Mouse (Mus musculus) MEL (cell line): Measurements from ENCODE around the gene Rasip1. TPM values are rescaled to one million over a fixed set of nuclear protein-coding genes. Genes with fewer than 3 reads are reported as not detected.
A peak's percentile ranks its signal among the peaks of the same experiment; 100 is the strongest.

Source experiments
- DNase-seq: peaks from one replicate; pipeline ENCODE4 v3.0.0; 2011; ENCODE audit warnings: low read depth, low spot score
- H3K27ac ChIP-seq: 2 replicates; pipeline ENCODE4 v1.5.1; 2012; ENCODE audit warnings: low read depth, mild to moderate bottlenecking, control low read depth, low read length, moderate library complexity; ENCODE audit not compliant: control insufficient read depth
- H3K27me3 ChIP-seq, 2 experiments: fragments of 150-350 bp in 1 of 2; sonication (generic) in 1 of 2; 2 replicates each; pipeline ENCODE4 v1.6.1; 2012; ENCODE audit warnings: low read length in 2 of 2, mild to moderate bottlenecking in 2 of 2, improper control_type of control experiment in 1 of 2, moderate library complexity in 1 of 2; ENCODE audit not compliant: insufficient read depth in 2 of 2, control insufficient read depth in 1 of 2
- H3K36me3 ChIP-seq, 2 experiments: 2 replicates each; pipeline ENCODE4 v1.6.1; 2012 to 2014; ENCODE audit warnings: low read length in 2 of 2, improper control_type of control experiment in 1 of 2, inconsistent platforms in 1 of 2, mild to moderate bottlenecking in 1 of 2; ENCODE audit not compliant: insufficient read depth in 2 of 2, control insufficient read depth in 1 of 2
- H3K4me1 ChIP-seq, 2 experiments: fragments of 150-350 bp in 1 of 2; sonication (generic) in 1 of 2; 2 replicates each; pipeline ENCODE4 v1.6.1; 2012; ENCODE audit warnings: low read length in 2 of 2, improper control_type of control experiment in 1 of 2, mild to moderate bottlenecking in 1 of 2; ENCODE audit not compliant: insufficient read depth in 2 of 2, control insufficient read depth in 1 of 2
- H3K4me3 ChIP-seq, 2 experiments: fragments of 150-350 bp in 1 of 2; sonication (generic) in 1 of 2; 2 replicates each; pipeline ENCODE4 v1.5.1; 2012; ENCODE audit warnings: low read depth in 2 of 2, low read length in 2 of 2, mild to moderate bottlenecking in 2 of 2, moderate library complexity in 2 of 2, control low read depth in 1 of 2, improper control_type of control experiment in 1 of 2; ENCODE audit not compliant: control insufficient read depth in 1 of 2, insufficient read depth in 1 of 2
- H3K79me2 ChIP-seq: 2 replicates; pipeline ENCODE4 v1.6.1; 2012; ENCODE audit warnings: mild to moderate bottlenecking, low read length, moderate library complexity; ENCODE audit not compliant: control insufficient read depth, poor library complexity, insufficient read depth
- H3K9ac ChIP-seq: 2 replicates; pipeline ENCODE4 v1.6.1; 2012; ENCODE audit warnings: low read depth, mild to moderate bottlenecking, control low read depth, low read length, moderate library complexity; ENCODE audit not compliant: control insufficient read depth, poor library complexity, severe bottlenecking
- H3K9me3 ChIP-seq: fragments of 150-350 bp; sonication (generic); replicated peaks from 2 replicates; pipeline ENCODE4 v1.6.1; 2012; ENCODE audit warnings: mild to moderate bottlenecking, low read length, improper control_type of control experiment, moderate library complexity; ENCODE audit not compliant: insufficient read depth
- BHLHE40 ChIP-seq: IDR thresholded peaks from 2 replicates; pipeline ENCODE4 v1.6.1; 2012; ENCODE audit warnings: low read depth, mild to moderate bottlenecking, inconsistent platforms, low read length, improper control_type of control experiment, borderline replicate concordance
- CHD1 ChIP-seq: IDR thresholded peaks from 2 replicates; pipeline ENCODE4 v1.6.1; 2012; ENCODE audit warnings: low read depth, mild to moderate bottlenecking, inconsistent platforms, low read length, improper control_type of control experiment
- CHD2 ChIP-seq: IDR thresholded peaks from 2 replicates; pipeline ENCODE4 v1.6.1; 2011; ENCODE audit warnings: low read length, improper control_type of control experiment
- CTCF ChIP-seq, 3 experiments: IDR thresholded peaks in 2 of 3; conservative IDR thresholded peaks in 1 of 3; 2 replicates each; pipeline ENCODE4 v1.5.1; 2011 to 2012; ENCODE audit warnings: low read length in 3 of 3, low read depth in 2 of 3, mild to moderate bottlenecking in 2 of 3, improper control_type of control experiment in 1 of 3, inconsistent platforms in 1 of 3, mixed read lengths in 1 of 3, moderate library complexity in 1 of 3; ENCODE audit not compliant: control insufficient read depth in 1 of 3, insufficient read depth in 1 of 3, poor library complexity in 1 of 3, severe bottlenecking in 1 of 3
- ELF1 ChIP-seq: IDR thresholded peaks from 2 replicates; pipeline ENCODE4 v1.6.1; 2014; ENCODE audit warnings: low read depth, mild to moderate bottlenecking, inconsistent platforms, low read length, improper control_type of control experiment, moderate library complexity
- ETS1 ChIP-seq: IDR thresholded peaks from 2 replicates; pipeline ENCODE4 v1.6.1; 2012; ENCODE audit warnings: low read depth, mild to moderate bottlenecking, inconsistent platforms, low read length, improper control_type of control experiment, moderate library complexity
- GABPA ChIP-seq: IDR thresholded peaks from 2 replicates; pipeline ENCODE4 v1.6.1; 2012; ENCODE audit warnings: low read depth, mild to moderate bottlenecking, inconsistent platforms, low read length, improper control_type of control experiment, moderate library complexity
- GATA1 ChIP-seq: IDR thresholded peaks from 2 replicates; pipeline ENCODE4 v1.6.1; 2011; ENCODE audit warnings: low read depth, low read length, improper control_type of control experiment
- HCFC1 ChIP-seq: IDR thresholded peaks from 2 replicates; pipeline ENCODE4 v1.6.1; 2012; ENCODE audit warnings: low read depth, mild to moderate bottlenecking, inconsistent platforms, low read length, improper control_type of control experiment, moderate library complexity
- MAFK ChIP-seq: IDR thresholded peaks from 2 replicates; pipeline ENCODE4 v1.6.1; 2011; ENCODE audit warnings: low read depth, mild to moderate bottlenecking, low read length, improper control_type of control experiment, borderline replicate concordance
- MAX ChIP-seq: IDR thresholded peaks from 2 replicates; pipeline ENCODE4 v1.6.1; 2011; ENCODE audit warnings: low read length, improper control_type of control experiment
- MEF2A ChIP-seq: IDR thresholded peaks from 2 replicates; pipeline ENCODE4 v1.6.1; 2014; ENCODE audit warnings: low read depth, mild to moderate bottlenecking, inconsistent platforms, low read length, improper control_type of control experiment; ENCODE audit not compliant: poor library complexity, insufficient replicate concordance, severe bottlenecking; ENCODE audit errors: extremely low read depth
- MYC ChIP-seq: IDR thresholded peaks from 2 replicates; pipeline ENCODE4 v1.6.1; 2011; ENCODE audit warnings: low read depth, mild to moderate bottlenecking, low read length, improper control_type of control experiment, moderate library complexity
- NRF1 ChIP-seq: IDR thresholded peaks from 2 replicates; pipeline ENCODE4 v1.6.1; 2014; ENCODE audit warnings: low read depth, mild to moderate bottlenecking, inconsistent platforms, low read length, improper control_type of control experiment, moderate library complexity; ENCODE audit not compliant: poor library complexity, insufficient read depth, severe bottlenecking
- POLR2A ChIP-seq, 2 experiments: IDR thresholded peaks; 2 replicates each; pipeline ENCODE4 v1.6.1; 2011 to 2012; ENCODE audit warnings: low read length in 2 of 2, mild to moderate bottlenecking in 2 of 2, control low read depth in 1 of 2, improper control_type of control experiment in 1 of 2, low read depth in 1 of 2, moderate library complexity in 1 of 2; ENCODE audit not compliant: control insufficient read depth in 1 of 2, insufficient read depth in 1 of 2, poor library complexity in 1 of 2
- RCOR1 ChIP-seq: IDR thresholded peaks from 2 replicates; pipeline ENCODE4 v1.6.1; 2012; ENCODE audit warnings: low read depth, mild to moderate bottlenecking, inconsistent platforms, low read length, improper control_type of control experiment
- SIN3A ChIP-seq: IDR thresholded peaks from 2 replicates; pipeline ENCODE4 v1.6.1; 2012; ENCODE audit warnings: low read length, improper control_type of control experiment, inconsistent platforms
- SMC3 ChIP-seq: IDR thresholded peaks from 2 replicates; pipeline ENCODE4 v1.6.1; 2011; ENCODE audit warnings: low read depth, low read length, improper control_type of control experiment
- TAL1 ChIP-seq: IDR thresholded peaks from 2 replicates; pipeline ENCODE4 v1.6.1; 2012; ENCODE audit warnings: mild to moderate bottlenecking, inconsistent platforms, low read length, moderate library complexity, mixed read lengths
- TBP ChIP-seq: IDR thresholded peaks from 2 replicates; pipeline ENCODE4 v1.8.0; 2011; ENCODE audit warnings: low read depth, low read length, improper control_type of control experiment
- USF1 ChIP-seq: IDR thresholded peaks from 2 replicates; pipeline ENCODE4 v1.6.1; 2014; ENCODE audit warnings: low read depth, mild to moderate bottlenecking, inconsistent platforms, low read length, improper control_type of control experiment, moderate library complexity
- ZC3H11A ChIP-seq: IDR thresholded peaks from 2 replicates; pipeline ENCODE4 v1.6.1; 2012; ENCODE audit warnings: low read depth, mild to moderate bottlenecking, inconsistent platforms, low read length, improper control_type of control experiment
- ZKSCAN1 ChIP-seq: IDR thresholded peaks from 2 replicates; pipeline ENCODE4 v1.6.1; 2012; ENCODE audit warnings: low read depth, mild to moderate bottlenecking, inconsistent platforms, low read length, improper control_type of control experiment, moderate library complexity
- ZMIZ1 ChIP-seq: IDR thresholded peaks from 2 replicates; pipeline ENCODE4 v1.6.1; 2012; ENCODE audit warnings: low read depth, mild to moderate bottlenecking, inconsistent platforms, low read length, improper control_type of control experiment, moderate library complexity
- ZNF384 ChIP-seq: IDR thresholded peaks from 2 replicates; pipeline ENCODE4 v1.6.1; 2012; ENCODE audit warnings: low read depth, mild to moderate bottlenecking, inconsistent platforms, low read length, improper control_type of control experiment
- polyA plus RNA-seq, 2 experiments: library from polyadenylated mRNA; stranded (reverse) in 1 of 2; unstranded in 1 of 2; fragments of >175 nt in 1 of 2; fragments of >200 nt in 1 of 2; gene quantifications; 2 replicates each; pipeline versions ENCODE4 v1.2.1 to v1.2.4; 2012; ENCODE audit warnings: low replicate concordance in 2 of 2, low read depth in 1 of 2; ENCODE audit not compliant: insufficient read length in 2 of 2, insufficient read depth in 1 of 2, missing spikeins in 1 of 2
- total RNA-seq: library from RNA; depleted of rRNA; stranded (reverse); fragments of 300-350 nt; gene quantifications from 2 replicates; pipeline ENCODE4 v1.2.3, GENCODE M21; 2012

Rasip1 gene
- total and polyA plus RNA-seq, 3 experiments = 0.65 to 1.1 TPM; not detected in 1

- no peak for TF ChIP-seq CHD1
- no peak for TF ChIP-seq BHLHE40
- TF ChIP-seq CHD2 = no peak
- TF ChIP-seq MEF2A = no peak
- TF ChIP-seq POLR2A (IDR thresholded peaks at IDR 0.05; ENCODE audit: control insufficient read depth in 1 of 2, insufficient read depth in 1 of 2, low read depth in 1 of 2, low read length in 2 of 2, poor library complexity in 1 of 2) = no peak
- TF ChIP-seq ZKSCAN1 = no peak
- 0 out of 2 replicates have a peak, but pooled peaks have one; percentile 27 for TF ChIP-seq TBP
- no peak for TF ChIP-seq RCOR1
- TF ChIP-seq MAX = peak; percentile 19; the same call in 1 of the 2 replicates
- peak; percentile 89 for TF ChIP-seq ZNF384
- peak; percentile 66 for TF ChIP-seq GATA1
- TF ChIP-seq USF1 = no peak
- TF ChIP-seq GABPA = no peak
- peak; percentile 82 for TF ChIP-seq ETS1
- TF ChIP-seq NRF1 = no peak
- TF ChIP-seq MAFK = no peak
- no peak for TF ChIP-seq MYC
- TF ChIP-seq SIN3A = 0 out of 2 replicates have a peak, but pooled peaks have one; percentile 36
- peak; percentile 58 for TF ChIP-seq ELF1
- TF ChIP-seq, all 39 proteins: peak for 11
Measured at GRCm38 (mm10) chr7:45634946-45635681, 7.8 kb downstream of the Rasip1 start (continued).

DNA sequence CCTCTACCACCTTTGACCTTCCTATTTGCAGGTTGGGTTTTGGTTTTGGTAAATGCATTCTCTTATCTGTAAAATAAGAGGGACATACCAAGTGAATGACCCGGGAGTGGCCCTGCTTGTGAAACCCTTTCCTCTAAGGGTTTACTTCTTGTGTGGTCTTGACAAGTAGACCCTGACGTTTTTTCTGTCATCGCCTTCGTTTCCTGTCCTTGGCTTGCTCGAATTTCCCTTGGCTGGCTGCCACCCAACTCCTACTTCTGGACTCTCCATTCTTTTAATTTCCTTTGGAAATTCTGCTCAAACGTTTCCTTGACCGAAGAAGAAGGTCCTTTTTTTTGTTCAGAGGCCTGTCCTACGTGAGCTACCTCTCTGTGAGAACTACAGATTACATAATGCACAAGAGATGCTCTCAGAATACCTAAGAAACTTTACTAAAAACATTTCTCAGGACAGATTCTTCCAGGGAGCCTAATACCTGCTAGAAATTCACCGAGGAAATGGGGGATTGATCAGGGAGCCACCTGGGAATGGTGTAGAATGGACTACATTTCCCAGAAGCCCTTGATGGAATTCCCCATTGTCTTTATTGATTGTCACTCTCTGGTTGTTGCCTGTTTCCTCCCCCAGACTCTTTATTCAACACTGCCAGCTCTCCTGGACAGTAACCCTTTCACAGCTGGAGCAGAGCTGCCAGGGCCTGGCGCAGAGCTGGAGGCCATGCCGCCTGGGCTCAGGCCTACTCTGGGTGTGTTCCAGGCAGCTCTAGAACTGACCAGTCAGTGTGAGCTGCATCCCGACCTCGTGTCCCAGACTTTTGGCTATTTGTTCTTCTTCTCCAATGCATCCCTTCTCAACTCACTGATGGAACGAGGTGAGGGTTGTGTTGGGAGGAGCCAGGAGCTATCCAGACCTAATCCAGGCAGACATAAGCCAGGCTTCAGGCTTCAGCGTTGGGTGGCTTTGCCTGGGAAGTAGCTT is 8.7 kb downstream of the Rasip1 start:
- no peaks in the 10 kb centered on the region for H3K79me2 ChIP-seq
- peaks cover 0 to 10% of the 10 kb centered on the region in 2 experiments; a peak in 2 of 4 replicates for H3K4me1 ChIP-seq

More for the DNA sequence above, 8.7 kb downstream of the Rasip1 start:
- Histone ChIP-seq H3K9me3 (no peaks in the 10 kb centered on the region), H3K9ac (no peak overlapping the region), H3K27me3 (no peaks in the 10 kb centered on the region), H3K36me3 (peaks cover 0 to 4% of the 10 kb centered on the region in 2 experiments; a peak in 1 of 4 replicates), H3K27ac (peak overlapping the region; percentile 62), H3K4me3 (no peak overlapping the region)
- no peak for TF ChIP-seq GATA1
- TF ChIP-seq SMC3 = no peak
- no peak for TF ChIP-seq CHD1
- TF ChIP-seq POLR2A (IDR thresholded peaks at IDR 0.05; ENCODE audit: control insufficient read depth in 1 of 2, insufficient read depth in 1 of 2, low read depth in 1 of 2, low read length in 2 of 2, poor library complexity in 1 of 2) = no peak
- TF ChIP-seq ZMIZ1 = no peak
- no peak for TF ChIP-seq CTCF (IDR thresholded peaks at IDR 0.05 in 2 of 3, conservative IDR thresholded peaks at IDR 0.05 in 1 of 3; ENCODE audit: control insufficient read depth in 1 of 3, insufficient read depth in 1 of 3, low read depth in 2 of 3, low read length in 3 of 3, poor library complexity in 1 of 3, severe bottlenecking in 1 of 3)
- TF ChIP-seq BHLHE40 = no peak
- no peak for TF ChIP-seq HCFC1
- no peak for TF ChIP-seq MAFK
- no peak for TF ChIP-seq MAX
- no peak for TF ChIP-seq TAL1
- no peak for TF ChIP-seq ZC3H11A
- DNase-seq = no peak
